Mouse (Mus musculus) adrenal gland, postnatal 4 days (tissue): Measurements from ENCODE around the gene Kcnj9. TPM values are rescaled to one million over a fixed set of nuclear protein-coding genes. Genes with fewer than 3 reads are reported as not detected.
A peak's percentile ranks its signal among the peaks of the same experiment; 100 is the strongest.

ENCODE experiments used
- DNase-seq, 2 experiments: peaks; one replicate each; pipeline ENCODE4 v3.0.0; 2021 to 2022; ENCODE audit warnings: low spot score in 2 of 2, mixed read lengths in 2 of 2
- total RNA-seq, 2 experiments: library from RNA; stranded (reverse); gene quantifications; 2 replicates each; pipeline ENCODE4 v1.2.3; 2021

The Kcnj9 gene
- total RNA-seq, 2 experiments from 2014 or later = 0.11 to 0.20 TPM

- no peak for DNase-seq
Measured at GRCm38 (mm10) chr1:172335804-172336203, 6.7 kb upstream of the Kcnj9 start.

DNA sequence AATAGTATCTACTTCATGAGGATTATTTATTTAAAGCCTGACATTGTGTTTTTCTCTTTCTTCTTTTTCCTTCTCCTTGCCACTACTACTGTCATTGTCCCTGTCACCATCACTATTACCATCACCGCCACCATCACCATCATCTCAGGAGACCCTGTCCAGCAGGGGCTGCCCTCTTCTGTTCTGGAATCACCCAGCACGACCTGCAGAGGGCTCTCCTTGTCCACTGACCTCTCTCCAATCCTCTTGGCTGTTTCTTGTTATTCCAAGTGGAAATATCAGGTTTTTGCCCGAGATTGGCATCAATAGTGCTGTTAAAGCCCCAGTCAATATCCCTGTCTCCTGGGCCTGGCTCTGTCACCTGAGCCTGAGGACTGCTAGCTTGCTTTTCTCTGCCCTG, 4.4 kb upstream of the Kcnj9 start:
- DNase-seq = no peak

GRCm38 (mm10) chr1:172332925-172333324, 3.8 kb upstream of the Kcnj9 start:
- DNase-seq = no peak

- DNase-seq = no peak
Measured at GRCm38 (mm10) chr1:172331422-172331947, 2.4 kb upstream of the Kcnj9 start.

GRCm38 (mm10) chr1:172329616-172330015, 498 bp upstream of the Kcnj9 start:
- DNase-seq = no peak

- no peak for DNase-seq
Measured at GRCm38 (mm10) chr1:172328461-172328860, 657 bp downstream of the Kcnj9 start.

- DNase-seq = no peak
Measured at GRCm38 (mm10) chr1:172328041-172328440, 1.1 kb downstream of the Kcnj9 start.

GRCm38 (mm10) chr1:172327206-172328001, 1.7 kb downstream of the Kcnj9 start:
- DNase-seq = no peak

- no peak for DNase-seq
Measured at GRCm38 (mm10) chr1:172326684-172327083, 2.4 kb downstream of the Kcnj9 start.

GRCm38 (mm10) chr1:172325680-172326535, 3.2 kb downstream of the Kcnj9 start:
- DNase-seq = peak in 1 of 2 experiments; percentile 35

DNA sequence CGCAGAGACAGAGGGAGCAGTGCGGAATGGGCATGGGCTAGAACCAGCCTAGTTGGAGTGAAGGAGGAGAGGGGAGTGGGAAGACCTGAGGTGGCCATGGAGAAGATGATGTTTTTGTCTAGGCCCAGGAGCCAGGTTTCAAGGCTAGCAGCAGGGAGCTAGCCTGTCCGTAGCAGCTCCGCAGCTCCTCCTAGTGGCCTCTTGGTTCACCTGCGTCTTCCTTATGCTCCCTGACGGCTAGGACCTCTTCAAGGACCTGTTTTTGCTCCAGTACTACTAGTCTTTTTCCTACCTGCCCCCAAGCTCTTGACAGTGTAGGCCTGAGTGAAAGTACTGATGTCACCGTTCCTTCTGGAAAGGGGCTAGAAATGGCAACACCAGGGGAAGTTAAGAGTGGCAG, 4.4 kb downstream of the Kcnj9 start:
- DNase-seq = peak in 1 of 2 experiments; percentile 47

GRCm38 (mm10) chr1:172323801-172324359, 5.2 kb downstream of the Kcnj9 start:
- no peak for DNase-seq

DNA sequence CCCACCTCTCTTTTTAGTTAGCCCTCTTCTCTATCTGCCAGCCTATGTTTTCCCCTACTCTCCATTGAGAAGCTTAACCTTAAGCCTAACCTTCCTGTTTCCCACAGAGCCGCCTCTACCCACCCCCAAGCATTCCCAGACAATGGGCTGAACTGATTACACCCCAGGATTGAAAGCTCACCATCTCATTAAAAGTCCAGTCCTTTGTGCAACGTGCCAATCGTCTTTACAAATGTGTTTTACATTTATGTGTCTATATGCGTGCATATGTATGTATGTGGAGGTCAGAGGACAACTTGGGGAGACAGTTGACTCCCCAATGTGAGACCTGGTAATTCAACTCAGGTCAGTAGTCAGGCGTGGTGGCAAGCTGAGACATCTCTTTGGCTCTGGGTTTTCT, 5.8 kb downstream of the Kcnj9 start:
- DNase-seq = no peak

- DNase-seq = no peak
Measured at GRCm38 (mm10) chr1:172322725-172323124, 6.4 kb downstream of the Kcnj9 start.

DNA sequence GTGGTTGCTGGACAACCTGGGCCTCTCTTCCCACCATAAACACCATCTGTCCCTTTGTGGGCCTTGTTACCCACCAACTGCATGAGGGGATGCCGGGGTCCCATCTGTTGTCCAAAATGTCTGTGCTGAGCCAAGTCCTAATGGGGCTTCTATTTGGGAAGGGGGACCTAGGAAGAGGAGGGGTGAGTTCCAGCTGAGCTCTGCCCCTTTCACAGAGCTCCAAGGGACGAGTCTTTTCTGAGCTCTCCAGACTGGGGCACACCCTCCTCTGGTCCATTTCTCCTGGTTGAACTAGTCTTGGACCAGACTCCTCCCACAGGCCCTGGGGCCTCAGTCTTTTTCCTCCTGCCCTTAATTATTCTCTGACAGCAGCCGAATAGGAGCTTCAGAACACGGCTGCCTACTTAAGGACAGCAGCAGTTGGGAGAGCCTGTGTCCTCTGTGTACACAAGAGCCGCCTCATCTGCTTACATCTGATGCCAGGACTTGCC, 9.2 kb downstream of the Kcnj9 start:
- DNase-seq = no peak

DNA sequence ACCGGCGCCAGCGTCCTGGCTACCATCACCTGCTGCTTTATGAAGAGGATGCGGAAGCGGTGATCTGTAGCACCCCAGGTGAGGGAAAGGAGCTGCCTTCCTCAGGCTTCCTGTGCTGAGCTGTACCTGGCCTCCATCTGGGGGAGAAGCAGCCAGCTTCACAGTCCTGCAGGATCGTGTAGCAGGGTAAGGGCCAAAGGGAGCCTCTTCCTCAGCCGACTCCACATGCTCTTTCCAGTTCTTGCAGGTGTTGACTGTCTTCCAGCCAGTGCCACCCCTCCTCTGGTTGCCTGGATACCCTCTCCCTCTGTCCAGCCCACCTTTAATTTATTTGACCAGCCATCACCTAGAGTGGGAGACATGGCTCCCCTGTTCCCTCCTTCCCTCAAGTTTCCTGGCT, 9.8 kb downstream of the Kcnj9 start:
- DNase-seq = no peak

DNA sequence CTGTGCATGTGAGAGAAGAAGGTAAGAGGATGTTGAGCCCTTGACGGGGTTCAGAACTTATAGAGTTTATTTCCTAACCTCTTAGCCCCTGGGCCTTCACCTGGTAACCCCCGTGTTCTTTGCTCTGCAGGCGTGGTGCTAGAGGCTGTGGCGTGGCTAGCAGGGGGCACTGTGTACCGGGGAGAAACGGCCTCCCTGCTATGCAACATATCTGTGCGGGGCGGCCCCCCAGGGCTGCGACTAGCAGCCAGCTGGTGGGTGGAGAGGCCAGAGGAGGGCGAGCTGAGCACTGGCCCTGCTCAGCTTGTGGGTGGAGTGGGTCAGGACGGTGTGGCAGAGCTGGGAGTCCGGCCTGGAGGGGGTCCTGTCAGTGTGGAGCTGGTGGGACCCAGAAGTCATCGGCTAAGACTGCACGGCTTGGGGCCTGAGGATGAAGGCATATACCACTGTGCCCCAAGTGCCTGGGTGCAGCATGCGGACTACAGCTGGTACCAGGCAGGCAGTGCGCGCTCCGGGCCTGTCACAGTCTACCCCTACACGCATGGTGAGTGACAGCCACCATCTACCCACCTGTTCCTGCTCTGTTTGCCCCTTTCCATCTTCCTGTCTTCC, 10.6 kb downstream of the Kcnj9 start:
- DNase-seq = no peak

DNA sequence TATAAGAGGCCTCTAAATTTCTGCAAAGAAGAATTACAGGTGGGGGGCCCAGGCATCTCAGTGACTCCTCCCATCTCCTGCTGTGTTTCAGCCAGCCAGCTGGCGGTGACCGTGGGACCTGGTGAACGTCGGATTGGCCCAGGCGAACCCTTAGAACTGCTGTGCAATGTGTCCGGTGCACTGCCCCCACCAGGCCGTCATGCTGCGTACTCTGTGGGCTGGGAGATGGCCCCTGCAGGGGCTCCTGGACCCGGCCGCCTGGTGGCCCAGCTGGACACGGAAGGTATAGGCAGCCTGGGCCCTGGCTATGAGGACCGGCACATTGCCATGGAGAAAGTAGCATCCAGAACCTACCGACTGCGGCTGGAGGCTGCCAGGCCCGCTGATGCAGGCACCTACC, 11.2 kb downstream of the Kcnj9 start:
- no peak for DNase-seq

DNA sequence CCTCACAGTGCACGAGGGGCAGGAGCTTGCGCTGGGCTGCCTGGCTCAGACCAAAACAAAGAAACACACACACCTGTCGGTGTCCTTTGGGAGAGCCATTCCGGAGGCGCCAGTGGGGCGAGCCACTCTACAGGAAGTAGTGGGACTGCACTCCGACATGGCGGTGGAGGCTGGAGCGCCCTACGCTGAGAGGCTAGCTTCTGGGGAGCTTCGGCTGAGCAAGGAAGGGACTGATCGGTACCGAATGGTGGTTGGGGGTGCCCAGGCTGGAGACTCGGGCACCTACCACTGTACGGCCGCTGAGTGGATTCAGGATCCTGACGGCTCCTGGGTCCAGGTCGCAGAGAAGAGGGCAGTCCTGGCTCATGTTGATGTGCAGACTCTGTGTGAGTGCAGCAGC, 11.7 kb downstream of the Kcnj9 start:
- no peak for DNase-seq

DNA sequence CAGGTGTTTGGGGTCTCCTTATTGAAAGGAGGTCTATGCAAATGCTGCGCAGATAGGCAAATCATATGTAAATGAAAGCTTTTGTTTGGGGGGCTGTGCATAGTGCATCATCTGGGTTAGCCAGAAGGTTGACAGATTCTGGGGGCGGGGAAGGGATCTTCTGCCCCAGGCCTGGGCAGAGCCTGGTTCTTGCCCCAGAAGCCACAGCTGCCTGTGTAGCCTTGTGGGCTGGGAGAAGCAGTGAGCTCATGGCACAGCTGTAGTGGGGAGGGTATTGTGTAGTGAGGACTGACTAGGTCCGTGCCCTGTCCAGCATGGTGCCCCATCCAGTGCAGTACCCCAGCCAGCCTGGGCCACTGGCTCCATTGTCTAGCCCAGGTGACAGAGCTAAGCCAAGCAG, 14.2 kb downstream of the Kcnj9 start:
- no peak for DNase-seq
